Comparison of ENCODE assay signal across 15 mouse cellular contexts in the genomic region with DNA sequence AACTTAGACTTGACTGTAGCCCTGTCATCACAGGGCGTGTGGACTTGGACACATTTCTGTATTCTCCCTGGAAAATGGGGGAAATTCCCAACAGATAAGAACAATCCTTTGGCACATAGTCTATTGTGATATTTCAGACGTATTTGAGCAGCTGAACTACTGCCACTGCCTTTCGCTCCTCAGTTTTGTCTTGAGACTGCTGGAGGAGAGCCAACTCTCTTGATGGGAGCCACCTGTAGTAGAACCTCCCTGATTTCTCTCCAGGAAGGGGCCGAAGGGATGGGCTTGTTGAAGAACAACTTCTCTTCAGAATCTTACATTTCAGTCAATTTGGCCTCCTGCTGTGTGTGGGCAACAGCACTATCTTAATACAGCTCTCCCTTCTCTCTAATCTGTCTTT.
DNase-seq lines count a peak whose midpoint lies in the region; ATAC-seq and TF ChIP-seq lines count a peak whose summit lies in the region.
"Had no signal": no experiment of that assay in that cellular context is flagged by ENCODE, and none has a peak within 500 bp of the region (broad histone marks: within the 10 kb centered on the region; RNA-seq: fewer than 3 reads in every experiment).

No protein-coding gene starts in this region.

- H3K9me3 ChIP-seq in heart, embryonic 10.5 days = no peaks in the 10 kb centered on the region
- no peaks in the 10 kb centered on the region for H3K9me3 ChIP-seq in lung, embryonic 14.5 days (ENCODE audit: low read depth, low read length)
- H3K9me3 ChIP-seq in heart, embryonic 15.5 days (replicated peaks) = no peaks in the 10 kb centered on the region
- H3K9me3 ChIP-seq: embryonic facial prominence, embryonic 13.5 days; intestine, embryonic 15.5 days had no signal

- H3K9ac ChIP-seq in lung, embryonic 14.5 days = no peak overlapping the region
- H3K9ac ChIP-seq in heart, embryonic 15.5 days = no peak overlapping the region
- H3K9ac ChIP-seq: embryonic facial prominence, embryonic 13.5 days; intestine, embryonic 15.5 days had no signal

- H3K27me3 ChIP-seq in heart, embryonic 10.5 days (ENCODE audit: insufficient read depth, poor library complexity, severe bottlenecking) = no peaks in the 10 kb centered on the region
- no peaks in the 10 kb centered on the region for H3K27me3 ChIP-seq in lung, embryonic 14.5 days (ENCODE audit: insufficient read depth, low read length)
- H3K27me3 ChIP-seq in heart, embryonic 15.5 days = peaks cover 3% of the 10 kb centered on the region; the same call in 1 of the 2 replicates
- H3K27me3 ChIP-seq: embryonic facial prominence, embryonic 13.5 days; intestine, embryonic 15.5 days; megakaryocyte, embryonic 14.5 days had no signal

- TF ChIP-seq CTCF in lung, embryonic 14.5 days (IDR thresholded peaks at IDR 0.05; ENCODE audit: low read depth) = no peak
- TF ChIP-seq CTCF in lung, adult 2 months (IDR thresholded peaks at IDR 0.05; ENCODE audit: insufficient read depth, low read length) = no peak

- H3K27ac ChIP-seq in heart, embryonic 10.5 days = no peak overlapping the region
- H3K27ac ChIP-seq in lung, embryonic 14.5 days (ENCODE audit: low read depth) = no peak overlapping the region
- H3K27ac ChIP-seq in heart, embryonic 15.5 days = no peak overlapping the region
- H3K27ac ChIP-seq: embryonic facial prominence, embryonic 13.5 days; intestine, embryonic 15.5 days had no signal

- DNase-seq in heart, adult 18-20 months = peak; percentile 6 to 21
- DNase-seq in heart, embryonic 10.5 days (ENCODE audit: low spot score) = no peak
- peak; percentile 85 for DNase-seq in lung, embryonic 14.5 days
- DNase-seq in lung, adult 2 months = no peak
- peak; percentile 42 for DNase-seq in lung, postnatal 10 days
- DNase-seq: adrenal gland, postnatal 36 days; cerebellum, postnatal 36 days; right cerebral cortex, postnatal 14 days; thymus, adult 18-20 months had no signal

- no peaks in the 10 kb centered on the region for H3K36me3 ChIP-seq in heart, embryonic 10.5 days
- no peaks in the 10 kb centered on the region for H3K36me3 ChIP-seq in lung, embryonic 14.5 days (ENCODE audit: insufficient read depth)
- H3K36me3 ChIP-seq in heart, embryonic 15.5 days = no peaks in the 10 kb centered on the region
- H3K36me3 ChIP-seq: embryonic facial prominence, embryonic 13.5 days; intestine, embryonic 15.5 days had no signal

- TF ChIP-seq POLR2A in lung, adult 2 months (IDR thresholded peaks at IDR 0.05; ENCODE audit: borderline replicate concordance, extremely low read depth, low read depth, low read length) = no peak

- WGBS in heart, embryonic 10.5 days = 59% methylated on average over 4 of the region's 4 CpGs
- WGBS in lung, embryonic 14.5 days = 20% methylated on average over 4 of the region's 4 CpGs
- WGBS in lung, adult 2 months = 40% methylated on average over 4 of the region's 4 CpGs
- 40% methylated on average over 4 of the region's 4 CpGs for WGBS in heart, embryonic 15.5 days

- no peak overlapping the region for H3K4me3 ChIP-seq in heart, embryonic 10.5 days
- H3K4me3 ChIP-seq in lung, embryonic 14.5 days (ENCODE audit: low read depth, low read length) = no peak overlapping the region
- H3K4me3 ChIP-seq in lung, adult 2 months (replicated peaks; ENCODE audit: extremely low read depth, low read depth, low read length) = no peak overlapping the region
- H3K4me3 ChIP-seq in heart, embryonic 15.5 days = no peak overlapping the region
- H3K4me3 ChIP-seq: embryonic facial prominence, embryonic 13.5 days; intestine, embryonic 15.5 days; megakaryocyte, embryonic 14.5 days had no signal

- peak; percentile 87 for ATAC-seq in lung, embryonic 14.5 days (ENCODE audit: insufficient read depth)
- 0 out of 2 replicates have a peak, but pooled peaks have one; percentile 9 for ATAC-seq in heart, embryonic 15.5 days (replicated peaks; ENCODE audit: insufficient number of reproducible peaks, insufficient read depth, low FRiP score, low read depth)
- no peak for ATAC-seq in inflammation-experienced regulatory T-cells, adult 6 months

- no peak overlapping the region for H3K4me2 ChIP-seq in lung, embryonic 14.5 days
- H3K4me2 ChIP-seq in heart, embryonic 15.5 days = no peak overlapping the region
- H3K4me2 ChIP-seq: embryonic facial prominence, embryonic 13.5 days; intestine, embryonic 15.5 days; liver, embryonic 11.5 days had no signal

- H3K4me1 ChIP-seq in heart, embryonic 10.5 days = 0 out of 2 replicates have a peak, but pooled peaks cover 5% of the 10 kb centered on the region
- H3K4me1 ChIP-seq in lung, embryonic 14.5 days (ENCODE audit: insufficient read depth) = no peaks in the 10 kb centered on the region
- H3K4me1 ChIP-seq in lung, adult 2 months (ENCODE audit: control insufficient read depth, insufficient read depth, low read length) = no peaks in the 10 kb centered on the region
- H3K4me1 ChIP-seq in heart, embryonic 15.5 days (replicated peaks) = peaks cover 6% of the 10 kb centered on the region
- H3K4me1 ChIP-seq: embryonic facial prominence, embryonic 13.5 days; intestine, embryonic 15.5 days; megakaryocyte, embryonic 14.5 days had no signal

Comparison
In these comparisons a context has a peak if more than half of its experiments do, and no peak if none do; other contexts are left out.
1. DNase-seq: peak in heart, adult 18-20 months (2 of 2), lung, embryonic 14.5 days (single experiment) and lung, postnatal 10 days (single experiment); none in heart, embryonic 10.5 days (single experiment) and lung, adult 2 months (single experiment).